Mouse (Mus musculus) heart, adult 2 months (tissue): ENCODE data around the gene Tec.

Experiments
- CTCF ChIP-seq: fragments of 200-600 bp; IDR thresholded peaks from 2 replicates; pipeline ENCODE4 v1.8.1; 2022; ENCODE audit warnings: antibody characterized with exemption, mild to moderate bottlenecking, moderate library complexity
- EP300 ChIP-seq: fragments of 200-500 bp; IDR thresholded peaks from 2 replicates; pipeline ENCODE4 v1.6.1; 2011; ENCODE audit warnings: low read depth, low read length, control low read depth; ENCODE audit not compliant: insufficient read depth
- POLR2A ChIP-seq: fragments of 200-500 bp; IDR thresholded peaks from 2 replicates; pipeline ENCODE4 v1.6.1; 2011; ENCODE audit warnings: mild to moderate bottlenecking, low read depth, low read length, control low read depth; ENCODE audit not compliant: insufficient read depth

- TF ChIP-seq CTCF: no peak
- no peak for TF ChIP-seq EP300
- TF ChIP-seq POLR2A: no peak
These were observed 57.3 kb downstream of the Tec start for GRCm38 (mm10) chr5:72810990-72811389.
